Mouse (Mus musculus) bone marrow macrophage, adult 2 months (primary cell): ENCODE results near the gene Gm17606. TPM values are rescaled to one million over a fixed set of nuclear protein-coding genes. Genes with fewer than 3 reads are reported as not detected.

ENCODE experiments used
- H3K27ac ChIP-seq: 2 replicates; pipeline ENCODE4 v1.5.1; 2012; ENCODE audit warnings: low read depth, low read length; ENCODE audit not compliant: insufficient read depth
- H3K4me1 ChIP-seq: 2 replicates; pipeline ENCODE4 v1.6.1; 2012; ENCODE audit warnings: low read length; ENCODE audit not compliant: control insufficient read depth, insufficient read depth
- H3K4me3 ChIP-seq: 2 replicates; pipeline ENCODE4 v1.5.1; 2012; ENCODE audit warnings: mild to moderate bottlenecking, low read length, moderate library complexity; ENCODE audit not compliant: insufficient read depth
- CTCF ChIP-seq: IDR thresholded peaks from 2 replicates; pipeline ENCODE4 v1.5.1; 2012; ENCODE audit warnings: low read depth, mild to moderate bottlenecking, low read length, moderate library complexity
- POLR2A ChIP-seq: IDR thresholded peaks from 2 replicates; pipeline ENCODE4 v1.6.1; 2012; ENCODE audit warnings: mild to moderate bottlenecking, low read depth, low read length, borderline replicate concordance
- polyA plus RNA-seq: library from polyadenylated mRNA; stranded (reverse); fragments of >200 nt; gene quantifications from 2 replicates; pipeline ENCODE4 v1.2.4, GENCODE M21; 2012; ENCODE audit not compliant: missing spikeins, insufficient read depth, insufficient read length

Gm17606 gene
- polyA plus RNA-seq, 1 experiment, result not detected

- TF ChIP-seq CTCF (no peak), POLR2A (no peak)
- no peaks in the 10 kb centered on the region for H3K4me1 ChIP-seq
- H3K27ac ChIP-seq, result no peak overlapping the region
- no peak overlapping the region for H3K4me3 ChIP-seq
These were observed 17.4 kb upstream of the Gm17606 start for GRCm38 (mm10) chr14:54623334-54623733.

- Histone ChIP-seq H3K27ac (no peak overlapping the region), H3K4me3 (no peak overlapping the region), H3K4me1 (no peaks in the 10 kb centered on the region)
- TF ChIP-seq CTCF (no peak), POLR2A (no peak)
These were observed 15.8 kb upstream of the Gm17606 start for GRCm38 (mm10) chr14:54624976-54625375.

GRCm38 (mm10) chr14:54628103-54628502 is 12.6 kb upstream of the Gm17606 start:
- H3K4me1 ChIP-seq, result peaks cover 3% of the 10 kb centered on the region; the same call in 1 of the 2 replicates
- H3K27ac ChIP-seq, result no peak overlapping the region
- H3K4me3 ChIP-seq, result no peak overlapping the region
- TF ChIP-seq CTCF (no peak), POLR2A (no peak)

- no peak for TF ChIP-seq POLR2A
- TF ChIP-seq CTCF, result no peak
- H3K27ac ChIP-seq, result no peak overlapping the region
- H3K4me3 ChIP-seq, result no peak overlapping the region
- H3K4me1 ChIP-seq, result peaks cover 3% of the 10 kb centered on the region; the same call in 1 of the 2 replicates
These were observed 11.0 kb upstream of the Gm17606 start for GRCm38 (mm10) chr14:54629797-54630196.

- no peak for TF ChIP-seq CTCF
- no peak for TF ChIP-seq POLR2A
- H3K4me3 ChIP-seq, result no peak overlapping the region
- no peak overlapping the region for H3K27ac ChIP-seq
- peaks cover 3% of the 10 kb centered on the region; the same call in 1 of the 2 replicates for H3K4me1 ChIP-seq
These were observed 10.0 kb upstream of the Gm17606 start for GRCm38 (mm10) chr14:54630583-54631239.

GRCm38 (mm10) chr14:54631240-54631599 is 9.5 kb upstream of the Gm17606 start:
- H3K4me3 ChIP-seq, result no peak overlapping the region
- TF ChIP-seq POLR2A, result no peak
- no peak for TF ChIP-seq CTCF
- peaks cover 3% of the 10 kb centered on the region; the same call in 1 of the 2 replicates for H3K4me1 ChIP-seq
- no peak overlapping the region for H3K27ac ChIP-seq

GRCm38 (mm10) chr14:54632252-54632651 is 8.5 kb upstream of the Gm17606 start:
- TF ChIP-seq CTCF, result no peak
- no peak for TF ChIP-seq POLR2A
- Histone ChIP-seq H3K4me1 (peaks cover 3% of the 10 kb centered on the region; the same call in 1 of the 2 replicates), H3K4me3 (no peak overlapping the region), H3K27ac (no peak overlapping the region)

GRCm38 (mm10) chr14:54634182-54634581 is 6.6 kb upstream of the Gm17606 start:
- TF ChIP-seq POLR2A (no peak), CTCF (no peak)
- Histone ChIP-seq H3K4me3 (no peak overlapping the region), H3K27ac (no peak overlapping the region), H3K4me1 (peaks cover 3% of the 10 kb centered on the region; the same call in 1 of the 2 replicates)

- Histone ChIP-seq H3K27ac (no peak overlapping the region), H3K4me1 (no peaks in the 10 kb centered on the region), H3K4me3 (no peak overlapping the region)
- TF ChIP-seq POLR2A, result no peak
- TF ChIP-seq CTCF, result peak; percentile 87
These were observed 3.8 kb upstream of the Gm17606 start for GRCm38 (mm10) chr14:54636954-54637353.

GRCm38 (mm10) chr14:54638210-54638609 is 2.5 kb upstream of the Gm17606 start:
- Histone ChIP-seq H3K4me1 (no peaks in the 10 kb centered on the region), H3K27ac (no peak overlapping the region), H3K4me3 (no peak overlapping the region)
- no peak for TF ChIP-seq POLR2A
- no peak for TF ChIP-seq CTCF
